Mouse (Mus musculus) embryonic facial prominence, embryonic 12.5 days (tissue): ENCODE measurements around the gene Cptp. TPM values are rescaled to one million over a fixed set of nuclear protein-coding genes. Genes with fewer than 3 reads are reported as not detected.

ENCODE experiments used
- ATAC-seq: fragments of 200-750 bp; cut with Nextera tagmentation; 2 replicates; pipeline ENCODE4 v1.8.0; 2017; ENCODE audit not compliant: insufficient number of reproducible peaks, insufficient read depth, low FRiP score, low TSS enrichment
- H3K27ac ChIP-seq: fragments of 300-500 bp; sonication (generic); 2 replicates; pipeline ENCODE4 v1.5.1; 2016; ENCODE audit warnings: mild to moderate bottlenecking
- H3K27me3 ChIP-seq: fragments of 300-500 bp; sonication (generic); 2 replicates; pipeline ENCODE4 v1.6.1; 2016; ENCODE audit warnings: mild to moderate bottlenecking, moderate library complexity
- H3K36me3 ChIP-seq: fragments of 300-500 bp; sonication (generic); 2 replicates; pipeline ENCODE4 v1.6.1; 2016; ENCODE audit warnings: mild to moderate bottlenecking
- H3K4me1 ChIP-seq: fragments of 300-500 bp; sonication (generic); 2 replicates; pipeline ENCODE4 v1.6.1; 2016
- H3K4me2 ChIP-seq: fragments of 300-500 bp; sonication (generic); replicated peaks from 2 replicates; pipeline ENCODE4 v1.6.1; 2016; ENCODE audit warnings: mild to moderate bottlenecking, moderate library complexity
- H3K4me3 ChIP-seq: fragments of 300-500 bp; sonication (generic); 2 replicates; pipeline ENCODE4 v1.5.1; 2016; ENCODE audit warnings: mild to moderate bottlenecking
- H3K9ac ChIP-seq: fragments of 300-500 bp; sonication (generic); 2 replicates; pipeline ENCODE4 v1.6.1; 2016; ENCODE audit warnings: mild to moderate bottlenecking, moderate library complexity
- H3K9me3 ChIP-seq: fragments of 300-500 bp; sonication (generic); 2 replicates; pipeline ENCODE4 v1.6.1; 2016; ENCODE audit warnings: mild to moderate bottlenecking, moderate library complexity
- WGBS: fragments of 180-500 bp; shearing (Covaris S2); methylation state at CpG from one replicate; pipeline ENCODE4 v1.1.7; 2016; 5-methylcytosine and 5-hydroxymethylcytosine counted together
- polyA plus RNA-seq: library from polyadenylated mRNA; unstranded; fragments of >200 nt; fragmentation: Nextera tagmentation; extraction: Ambion mirVana; gene quantifications from 2 replicates; pipeline ENCODE4 v1.2.1, GENCODE M21; 2016

Gene Cptp
- polyA plus RNA-seq, 1 experiment from 2014 or later = 17.1 TPM

DNA sequence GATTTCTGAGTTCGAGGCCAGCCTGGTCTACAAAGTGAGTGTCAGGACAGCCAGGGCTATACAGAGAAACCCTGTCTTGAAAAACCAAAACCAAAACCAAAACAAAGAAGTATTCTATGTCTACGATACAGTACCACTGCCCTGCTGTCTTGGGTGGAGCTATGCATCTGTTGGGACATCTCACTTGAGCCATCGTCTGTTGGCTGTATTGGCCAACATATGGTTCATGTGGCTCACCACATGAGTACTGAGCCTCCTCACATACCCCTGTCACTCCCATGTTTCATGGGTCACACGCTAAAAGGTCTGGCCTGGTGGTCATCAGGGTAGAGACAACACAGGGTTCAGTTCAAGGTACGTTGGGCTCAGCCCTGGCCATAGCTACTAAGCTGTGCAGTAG, 17.1 kb upstream of the Cptp start:
- H3K4me1 ChIP-seq = peaks cover 10% of the 10 kb centered on the region
- H3K36me3 ChIP-seq = peaks cover 50% of the 10 kb centered on the region
- H3K27ac ChIP-seq = no peak overlapping the region
- H3K9ac ChIP-seq = no peak overlapping the region
- H3K4me3 ChIP-seq = no peak overlapping the region
- H3K27me3 ChIP-seq = no peaks in the 10 kb centered on the region
- 92% methylated on average over 5 of the region's 5 CpGs for whole genome bisulfite sequencing
- H3K4me2 ChIP-seq = no peak overlapping the region
- no peaks in the 10 kb centered on the region for H3K9me3 ChIP-seq
- no peak for ATAC-seq

DNA sequence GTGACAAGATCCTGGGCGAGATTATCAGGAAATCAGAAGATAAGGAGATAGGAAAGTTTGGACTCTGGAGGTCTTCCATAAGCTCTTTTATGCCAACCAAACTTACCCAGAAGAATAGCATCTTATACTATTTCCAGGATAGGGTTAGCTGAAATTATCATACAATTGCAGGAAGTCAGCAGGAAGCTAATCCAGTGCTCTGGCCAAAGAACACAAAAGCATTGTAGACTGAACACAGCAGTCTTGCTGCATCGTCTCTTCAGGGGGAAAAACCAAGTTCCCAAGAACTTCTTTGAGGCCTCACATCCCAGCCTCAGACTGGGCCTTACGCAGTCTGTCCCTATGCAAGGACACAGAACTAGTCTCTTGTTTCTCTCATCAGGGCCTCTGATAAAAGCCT, 14.3 kb upstream of the Cptp start:
- peaks cover 44% of the 10 kb centered on the region for H3K36me3 ChIP-seq
- WGBS = 85% methylated on average over 3 of the region's 3 CpGs
- no peak for ATAC-seq
- no peak overlapping the region for H3K4me2 ChIP-seq
- H3K4me1 ChIP-seq = no peaks in the 10 kb centered on the region
- H3K27me3 ChIP-seq = no peaks in the 10 kb centered on the region
- H3K27ac ChIP-seq = no peak overlapping the region
- no peaks in the 10 kb centered on the region for H3K9me3 ChIP-seq
- H3K4me3 ChIP-seq = no peak overlapping the region
- H3K9ac ChIP-seq = no peak overlapping the region

DNA sequence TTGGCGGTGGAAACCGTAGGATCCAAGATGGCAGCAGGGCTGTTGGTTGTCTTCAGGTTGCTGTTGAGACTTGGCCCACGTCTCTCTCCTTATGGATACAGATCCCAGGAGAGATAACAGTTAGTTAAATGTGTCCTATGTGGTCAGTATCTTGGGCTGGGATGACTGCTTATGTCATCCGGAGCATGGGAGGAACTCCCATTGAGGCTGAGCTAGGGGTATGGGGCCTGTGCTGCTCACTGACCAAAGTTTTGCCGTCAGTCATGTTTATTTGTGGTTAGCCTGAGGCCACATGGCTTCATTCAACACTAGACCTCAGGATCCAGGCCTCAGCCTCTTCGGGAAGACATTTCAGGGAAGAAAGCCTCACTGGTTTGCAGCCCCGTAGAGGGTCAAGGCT, 2.2 kb upstream of the Cptp start:
- Histone ChIP-seq H3K4me1 (peaks cover 16% of the 10 kb centered on the region), H3K36me3 (peaks cover 44% of the 10 kb centered on the region), H3K9ac (no peak overlapping the region), H3K27ac (no peak overlapping the region), H3K4me3 (no peak overlapping the region), H3K4me2 (no peak overlapping the region), H3K9me3 (no peaks in the 10 kb centered on the region), H3K27me3 (no peaks in the 10 kb centered on the region)
- no peak for ATAC-seq
- 89% methylated on average over 7 of the region's 7 CpGs for WGBS

DNA sequence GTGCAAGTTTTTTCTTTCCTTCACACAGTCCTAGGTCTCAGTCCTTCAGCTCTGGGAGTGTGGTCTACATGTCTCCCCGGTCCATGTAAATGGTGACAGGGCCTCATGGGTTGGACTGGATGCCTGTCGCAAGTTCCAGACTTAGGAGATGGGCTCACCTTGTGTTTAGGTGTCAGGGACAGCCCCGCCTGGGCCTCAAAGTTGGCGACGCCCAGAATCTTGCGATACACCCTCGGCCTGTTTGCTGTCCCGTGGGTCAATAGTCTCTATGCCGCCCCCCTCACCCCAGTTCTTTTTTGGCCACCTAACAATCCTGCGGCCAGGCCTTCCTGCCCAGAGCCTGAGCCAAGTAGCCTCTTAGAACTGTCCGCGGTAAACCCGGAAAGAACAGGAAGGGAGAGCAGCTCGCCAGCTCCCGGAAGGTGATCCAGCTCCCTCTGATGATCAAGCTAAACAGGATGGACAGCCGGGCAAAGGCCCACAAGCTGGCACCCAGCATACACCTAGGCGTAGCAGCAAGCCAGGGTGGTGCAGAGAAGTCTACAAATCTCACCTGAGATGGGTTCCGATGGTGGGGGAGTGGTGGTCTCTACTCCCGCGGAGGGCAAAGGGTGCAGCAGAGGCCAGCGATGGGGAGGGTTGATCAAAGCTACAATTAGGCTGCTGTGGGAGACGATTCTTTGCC, 484 bp downstream of the Cptp start:
- peak overlapping the region; percentile 95 for H3K4me2 ChIP-seq
- H3K4me3 ChIP-seq = peak overlapping the region; percentile 76
- H3K9me3 ChIP-seq = no peaks in the 10 kb centered on the region
- no peaks in the 10 kb centered on the region for H3K27me3 ChIP-seq
- H3K9ac ChIP-seq = peak overlapping the region; percentile 81
- WGBS = 11% methylated on average over 22 of the region's 22 CpGs
- peaks cover 35% of the 10 kb centered on the region for H3K36me3 ChIP-seq
- H3K27ac ChIP-seq = no peak overlapping the region
- H3K4me1 ChIP-seq = peaks cover 16% of the 10 kb centered on the region
- ATAC-seq = peak; percentile 18

DNA sequence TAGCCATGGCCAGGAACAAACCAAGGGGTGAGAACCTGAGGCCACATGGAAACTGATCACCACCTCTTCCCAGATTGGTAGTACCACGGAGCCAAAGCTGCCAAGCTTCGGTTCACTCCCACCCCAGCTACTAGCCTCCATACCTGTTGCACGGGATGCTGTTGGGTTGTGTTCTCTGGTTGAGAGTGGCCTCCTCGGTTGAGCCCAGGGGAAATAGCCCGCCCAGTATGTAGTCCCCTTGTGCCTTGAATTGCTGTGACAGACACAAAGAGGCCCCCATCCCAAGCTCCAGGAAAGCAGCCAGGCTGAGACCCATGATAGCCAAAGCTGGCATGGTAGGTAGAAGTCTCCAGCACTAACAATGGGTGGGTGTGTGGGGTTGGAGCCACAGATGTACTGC, 6.2 kb downstream of the Cptp start, which contains the start of gene Tas1r3:
Gene Tas1r3 (minus strand): TSS at position 362 of the 400 bp plus-strand sequence.
- H3K27me3 ChIP-seq = no peaks in the 10 kb centered on the region
- peaks cover 43% of the 10 kb centered on the region for H3K36me3 ChIP-seq
- H3K9me3 ChIP-seq = no peaks in the 10 kb centered on the region
- H3K4me3 ChIP-seq = no peak within 1 kb of the TSS
- no peaks in the 10 kb centered on the region for H3K4me1 ChIP-seq
- no peak within 1 kb of the TSS for H3K4me2 ChIP-seq
- WGBS = 79% methylated on average over 5 of the region's 5 CpGs
- H3K27ac ChIP-seq = no peak within 1 kb of the TSS
- ATAC-seq = no peak
- no peak within 1 kb of the TSS for H3K9ac ChIP-seq

DNA sequence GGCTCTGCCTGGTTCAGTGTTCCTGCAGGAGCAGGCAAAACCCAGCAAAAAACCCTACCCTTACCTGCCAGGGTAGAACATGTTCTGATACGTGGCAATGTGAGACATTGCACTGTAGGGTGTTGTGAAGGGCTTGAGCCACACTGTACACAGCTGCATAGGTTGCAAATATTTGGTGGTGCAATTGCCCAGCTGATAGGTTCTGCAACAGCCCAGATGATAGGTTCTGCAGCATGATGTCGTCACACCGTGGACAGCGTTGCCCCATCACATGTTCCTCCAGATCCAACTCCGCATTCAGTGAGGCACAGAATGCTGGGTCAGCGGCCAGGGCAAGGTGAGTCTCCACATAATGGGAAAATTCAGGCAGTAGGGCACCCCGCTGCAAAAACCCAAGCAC, 7.5 kb downstream of the Cptp start:
- 84% methylated on average over 7 of the region's 7 CpGs for WGBS
- H3K36me3 ChIP-seq = peaks cover 47% of the 10 kb centered on the region

DNA sequence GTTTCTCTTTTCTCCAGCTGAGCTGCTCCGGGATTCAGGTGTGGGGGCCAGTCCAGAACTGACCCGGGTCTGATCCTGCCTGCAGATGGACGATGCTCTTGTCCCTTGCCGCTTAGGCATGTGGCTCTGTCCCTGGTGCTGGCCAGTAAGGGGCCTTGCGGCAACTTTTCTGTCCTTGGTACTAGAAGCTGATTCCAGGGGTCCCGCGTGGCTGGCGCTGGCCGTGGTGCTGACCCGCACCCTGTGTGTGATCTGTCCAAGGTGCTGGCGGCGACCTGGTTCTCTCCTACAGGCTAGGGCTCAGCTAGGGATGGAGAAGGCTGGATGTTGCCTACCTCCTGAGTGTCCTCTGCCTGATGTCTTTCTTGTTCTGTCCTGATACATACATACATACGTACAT, 9.9 kb downstream of the Cptp start:
- no peaks in the 10 kb centered on the region for H3K9me3 ChIP-seq
- H3K27me3 ChIP-seq = no peaks in the 10 kb centered on the region
- ATAC-seq = no peak
- no peak overlapping the region for H3K9ac ChIP-seq
- peaks cover 55% of the 10 kb centered on the region for H3K36me3 ChIP-seq
- WGBS = 11% methylated on average over 13 of the region's 13 CpGs
- H3K4me1 ChIP-seq = no peaks in the 10 kb centered on the region
- no peak overlapping the region for H3K4me2 ChIP-seq
- H3K27ac ChIP-seq = no peak overlapping the region
- H3K4me3 ChIP-seq = no peak overlapping the region

More for the DNA sequence above, 7.5 kb downstream of the Cptp start:
- H3K4me1 ChIP-seq = no peaks in the 10 kb centered on the region
- H3K9me3 ChIP-seq = no peaks in the 10 kb centered on the region
- H3K9ac ChIP-seq = no peak overlapping the region
- no peaks in the 10 kb centered on the region for H3K27me3 ChIP-seq
- no peak overlapping the region for H3K4me2 ChIP-seq
- no peak overlapping the region for H3K4me3 ChIP-seq
- H3K27ac ChIP-seq = no peak overlapping the region
- ATAC-seq = no peak

DNA sequence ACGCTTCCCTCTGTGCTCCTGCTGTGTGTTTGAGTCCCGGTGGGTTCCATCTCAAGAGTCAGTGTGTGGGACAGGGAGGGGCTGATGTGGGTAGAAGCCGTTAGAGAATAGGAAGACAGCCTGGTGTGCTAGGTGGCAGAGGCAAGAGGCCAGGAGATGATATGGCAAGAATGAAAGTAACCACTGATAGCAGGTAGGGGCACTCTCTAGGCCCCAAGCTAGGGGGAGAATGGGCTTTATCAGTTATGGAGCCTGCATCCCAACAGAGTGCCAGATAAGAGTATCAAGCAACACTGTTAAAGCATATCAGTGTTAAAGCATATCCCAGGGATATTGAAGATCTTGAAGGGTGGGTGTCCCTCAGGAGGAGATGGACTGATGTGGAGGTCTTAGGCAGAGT, 12.4 kb downstream of the Cptp start:
- WGBS = 86% methylated on average over 3 of the region's 3 CpGs
- no peaks in the 10 kb centered on the region for H3K9me3 ChIP-seq
- H3K4me2 ChIP-seq = no peak overlapping the region
- H3K27ac ChIP-seq = no peak overlapping the region
- 0 out of 2 replicates have a peak, but pooled peaks cover under 1% of the 10 kb centered on the region for H3K4me1 ChIP-seq
- H3K36me3 ChIP-seq = peaks cover 59% of the 10 kb centered on the region
- no peak for ATAC-seq
- H3K9ac ChIP-seq = no peak overlapping the region
- no peaks in the 10 kb centered on the region for H3K27me3 ChIP-seq
- H3K4me3 ChIP-seq = no peak overlapping the region

DNA sequence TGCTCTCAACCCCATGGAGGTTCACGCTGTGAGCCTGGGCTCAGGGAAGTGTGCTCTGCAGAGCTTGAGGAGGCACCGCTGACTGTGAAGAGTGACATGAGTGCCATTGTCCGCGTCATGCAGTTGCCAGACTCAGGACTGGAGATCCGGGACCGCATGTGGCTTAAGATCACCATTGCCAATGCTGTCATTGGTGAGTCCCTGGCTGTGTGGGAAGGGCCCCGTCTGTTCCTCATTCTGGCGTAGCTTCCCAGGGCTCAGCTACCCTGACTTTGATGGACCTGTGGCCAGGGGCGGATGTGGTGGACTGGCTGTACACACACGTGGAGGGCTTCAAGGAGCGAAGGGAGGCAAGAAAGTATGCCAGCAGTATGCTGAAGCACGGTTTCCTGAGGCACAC, 13.2 kb downstream of the Cptp start:
- WGBS = 91% methylated on average over 12 of the region's 12 CpGs

DNA sequence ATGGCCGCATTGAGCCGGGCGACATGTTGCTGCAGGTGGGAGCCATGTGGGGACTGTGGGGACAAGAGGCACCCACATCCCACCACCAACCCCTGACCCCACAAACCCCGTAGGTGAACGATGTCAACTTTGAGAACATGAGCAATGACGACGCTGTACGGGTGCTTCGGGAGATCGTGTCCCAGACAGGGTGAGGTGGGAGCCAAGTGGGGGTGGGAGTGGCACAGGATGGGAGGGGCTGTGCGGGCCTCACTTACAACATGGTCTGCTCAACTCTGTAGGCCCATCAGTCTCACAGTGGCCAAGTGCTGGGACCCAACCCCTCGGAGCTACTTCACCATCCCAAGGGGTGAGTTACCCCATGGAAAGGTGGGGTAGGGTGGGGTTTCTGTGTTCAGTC, 14.2 kb downstream of the Cptp start:
- H3K27me3 ChIP-seq = no peaks in the 10 kb centered on the region
- peaks cover 45% of the 10 kb centered on the region for H3K36me3 ChIP-seq
- no peak for ATAC-seq
- H3K27ac ChIP-seq = no peak overlapping the region
- no peak overlapping the region for H3K4me2 ChIP-seq
- H3K9me3 ChIP-seq = no peaks in the 10 kb centered on the region
- no peak overlapping the region for H3K4me3 ChIP-seq
- H3K4me1 ChIP-seq = 0 out of 2 replicates have a peak, but pooled peaks cover 4% of the 10 kb centered on the region
- H3K9ac ChIP-seq = no peak overlapping the region
- 93% methylated on average over 12 of the region's 12 CpGs for WGBS

More for the DNA sequence above, 13.2 kb downstream of the Cptp start:
- H3K4me1 ChIP-seq = 0 out of 2 replicates have a peak, but pooled peaks cover 4% of the 10 kb centered on the region
- no peaks in the 10 kb centered on the region for H3K9me3 ChIP-seq
- H3K9ac ChIP-seq = no peak overlapping the region
- H3K27ac ChIP-seq = no peak overlapping the region
- H3K4me3 ChIP-seq = no peak overlapping the region
- peaks cover 53% of the 10 kb centered on the region for H3K36me3 ChIP-seq
- H3K4me2 ChIP-seq = no peak overlapping the region
- no peaks in the 10 kb centered on the region for H3K27me3 ChIP-seq
- ATAC-seq = no peak

DNA sequence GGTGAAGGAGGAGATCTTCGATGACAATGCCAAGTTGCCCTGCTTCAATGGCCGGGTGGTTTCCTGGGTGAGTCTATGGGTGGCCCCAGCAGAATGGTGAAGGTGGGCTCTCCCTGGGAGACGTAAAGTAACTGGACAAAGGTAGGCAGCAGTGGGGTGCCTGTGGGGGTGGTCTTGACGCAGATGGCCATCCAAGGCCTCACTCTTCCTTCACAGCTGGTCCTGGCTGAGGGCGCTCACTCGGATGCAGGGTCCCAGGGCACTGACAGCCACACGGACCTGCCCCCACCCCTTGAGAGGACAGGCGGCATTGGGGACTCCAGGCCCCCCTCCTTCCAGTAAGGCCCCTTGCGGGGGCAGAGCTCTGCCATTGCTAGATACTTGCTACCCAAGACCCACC, 15.8 kb downstream of the Cptp start:
- no peak overlapping the region for H3K4me3 ChIP-seq
- 87% methylated on average over 9 of the region's 9 CpGs for WGBS
- H3K36me3 ChIP-seq = peaks cover 40% of the 10 kb centered on the region
- no peak overlapping the region for H3K27ac ChIP-seq
- H3K4me1 ChIP-seq = peaks cover 14% of the 10 kb centered on the region
- ATAC-seq = no peak
- H3K9me3 ChIP-seq = no peaks in the 10 kb centered on the region
- H3K9ac ChIP-seq = no peak overlapping the region
- H3K4me2 ChIP-seq = no peak overlapping the region
- H3K27me3 ChIP-seq = no peaks in the 10 kb centered on the region

DNA sequence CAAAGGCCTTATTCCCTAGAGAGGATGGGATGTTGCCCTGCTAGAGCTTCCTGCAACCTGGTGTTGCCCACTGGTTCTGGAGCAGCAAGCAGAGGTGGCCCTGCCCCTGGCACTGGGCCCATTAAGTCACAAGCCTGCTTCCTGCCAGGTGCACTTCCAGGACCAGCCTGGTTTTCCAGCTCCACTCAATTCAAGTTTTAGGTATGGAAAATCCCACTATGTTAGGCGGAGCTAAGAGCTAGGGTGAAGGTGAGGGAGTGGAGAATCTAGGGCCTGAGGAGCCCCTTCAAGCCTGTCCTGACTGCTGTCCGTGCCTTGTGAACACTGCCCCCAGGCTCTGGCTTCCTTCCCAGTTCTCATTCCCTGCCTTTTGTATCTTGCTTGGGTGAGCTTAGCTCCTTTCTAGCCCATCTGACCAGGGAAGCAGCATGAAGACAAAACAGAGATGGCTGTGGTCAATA, 17.3 kb downstream of the Cptp start:
- ATAC-seq = no peak
- H3K9me3 ChIP-seq = no peaks in the 10 kb centered on the region
- H3K4me3 ChIP-seq = no peak overlapping the region
- H3K4me2 ChIP-seq = no peak overlapping the region
- H3K4me1 ChIP-seq = peaks cover 20% of the 10 kb centered on the region
- H3K36me3 ChIP-seq = peaks cover 30% of the 10 kb centered on the region
- no peak overlapping the region for H3K9ac ChIP-seq
- 74% methylated on average over 2 of the region's 2 CpGs for WGBS
- H3K27ac ChIP-seq = no peak overlapping the region
- no peaks in the 10 kb centered on the region for H3K27me3 ChIP-seq
